Mouse (Mus musculus) myocyte (in vitro differentiated cells): ENCODE data around the gene Gnl2. TPM values are rescaled to one million over a fixed set of nuclear protein-coding genes. Genes with fewer than 3 reads are reported as not detected.

Experiments
- H3K27me3 ChIP-seq: one replicate; pipeline ENCODE4 v1.6.1; 2011; ENCODE audit not compliant: control insufficient read depth, insufficient read depth, insufficient read length
- H3K36me3 ChIP-seq: one replicate; pipeline ENCODE4 v1.6.1; 2011; ENCODE audit not compliant: control insufficient read depth, insufficient read depth
- H3K4me2 ChIP-seq: one replicate; pipeline ENCODE4 v1.6.1; 2011; ENCODE audit warnings: low read depth, control low read depth
- H3K4me3 ChIP-seq: one replicate; pipeline ENCODE4 v1.5.1; 2011; ENCODE audit warnings: mild to moderate bottlenecking, control low read depth, moderate library complexity
- H3K79me2 ChIP-seq: one replicate; pipeline ENCODE4 v1.6.1; 2011; ENCODE audit not compliant: control insufficient read depth, insufficient read depth
- H3ac ChIP-seq: one replicate; pipeline ENCODE4 v1.6.1; 2011; ENCODE audit not compliant: control insufficient read depth, insufficient read length
- CEBPB ChIP-seq: IDR thresholded peaks from 2 replicates; pipeline ENCODE4 v1.6.1; 2011; ENCODE audit warnings: mild to moderate bottlenecking, moderate library complexity; ENCODE audit not compliant: poor library complexity, insufficient read depth, severe bottlenecking
- E2F4 ChIP-seq: IDR thresholded peaks from one replicate; pipeline ENCODE4 v1.6.1; 2011; ENCODE audit warnings: mild to moderate bottlenecking, control low read depth, moderate library complexity; ENCODE audit not compliant: insufficient read depth
- MAX ChIP-seq: IDR thresholded peaks from one replicate; pipeline ENCODE4 v1.6.1; 2011; ENCODE audit warnings: low read depth, mild to moderate bottlenecking, control low read depth
- MYOD1 ChIP-seq, 3 experiments: IDR thresholded peaks; one replicate each; pipeline ENCODE4 v1.6.1; 2011; ENCODE audit warnings: control low read depth in 2 of 3, low read depth in 2 of 3, mild to moderate bottlenecking in 2 of 3, moderate library complexity in 1 of 3; ENCODE audit not compliant: insufficient read length in 2 of 3, control insufficient read depth in 1 of 3
- MYOG ChIP-seq, 3 experiments: IDR thresholded peaks; one replicate each; pipeline ENCODE4 v1.6.1; 2011; ENCODE audit warnings: control low read depth in 2 of 3, low read depth in 2 of 3, mild to moderate bottlenecking in 2 of 3; ENCODE audit not compliant: insufficient read length in 2 of 3, control insufficient read depth in 1 of 3, insufficient read depth in 1 of 3
- POLR2A ChIP-seq: IDR thresholded peaks from one replicate; pipeline ENCODE4 v1.6.1; 2011; ENCODE audit warnings: low read depth, mild to moderate bottlenecking, control low read depth, moderate library complexity; ENCODE audit not compliant: insufficient read length
- POLR2AphosphoS2 ChIP-seq: IDR thresholded peaks from one replicate; pipeline ENCODE4 v1.6.1; 2011; ENCODE audit warnings: low read depth, control low read depth; ENCODE audit not compliant: insufficient read length
- REST ChIP-seq: IDR thresholded peaks from one replicate; pipeline ENCODE4 v1.6.1; 2011; ENCODE audit warnings: mild to moderate bottlenecking, control low read depth, moderate library complexity; ENCODE audit not compliant: insufficient read depth, insufficient read length
- SRF ChIP-seq: IDR thresholded peaks from one replicate; pipeline ENCODE4 v1.6.1; 2011; ENCODE audit warnings: low read depth; ENCODE audit not compliant: control insufficient read depth, insufficient read length
- TCF12 ChIP-seq: IDR thresholded peaks from one replicate; pipeline ENCODE4 v1.6.1; 2011; ENCODE audit warnings: mild to moderate bottlenecking, control low read depth; ENCODE audit not compliant: poor library complexity, insufficient read depth, severe bottlenecking
- TCF3 ChIP-seq: IDR thresholded peaks from one replicate; pipeline ENCODE4 v1.6.1; 2011; ENCODE audit warnings: low read depth, control low read depth; ENCODE audit not compliant: insufficient read length
- USF1 ChIP-seq: IDR thresholded peaks from one replicate; pipeline ENCODE4 v1.6.1; 2011; ENCODE audit warnings: low read depth, mild to moderate bottlenecking, control low read depth, moderate library complexity
- polyA plus RNA-seq: library from polyadenylated mRNA; unstranded; fragments of >200 nt; fragmentation: generic; extraction: Trizol; gene quantifications from one replicate; pipeline ENCODE4 v1.2.1, GENCODE M21; 2012; ENCODE audit warnings: missing spikeins

The Gnl2 gene
- polyA plus RNA-seq, 1 experiment = 27.0 TPM

GRCm38 (mm10) chr4:125055385-125055784 is 39.0 kb downstream of the Gnl2 start:
- H3K36me3 ChIP-seq = peaks cover 30% of the 10 kb centered on the region

GRCm38 (mm10) chr4:125056476-125056875 is 40.1 kb downstream of the Gnl2 start:
- Histone ChIP-seq H3K36me3 (peaks cover 27% of the 10 kb centered on the region), H3K27me3 (no peaks in the 10 kb centered on the region), H3K4me3 (no peak overlapping the region), H3K79me2 (no peaks in the 10 kb centered on the region), H3K4me2 (no peak overlapping the region), H3ac (no peak overlapping the region)
- no peak for TF ChIP-seq TCF3
- no peak for TF ChIP-seq MYOG (IDR thresholded peaks at IDR 0.05; ENCODE audit: control insufficient read depth in 1 of 3, insufficient read depth in 1 of 3, insufficient read length in 2 of 3, low read depth in 2 of 3)

More at GRCm38 (mm10) chr4:125055385-125055784, 39.0 kb downstream of the Gnl2 start:
- Histone ChIP-seq H3K79me2 (no peaks in the 10 kb centered on the region), H3K27me3 (no peaks in the 10 kb centered on the region), H3K4me2 (no peak overlapping the region), H3ac (no peak overlapping the region), H3K4me3 (no peak overlapping the region)
- TF ChIP-seq POLR2AphosphoS2 (no peak), MAX (no peak), POLR2A (no peak), TCF3 (no peak), E2F4 (no peak), REST (no peak), CEBPB (no peak), SRF (no peak), MYOG (IDR thresholded peaks at IDR 0.05; ENCODE audit: control insufficient read depth in 1 of 3, insufficient read depth in 1 of 3, insufficient read length in 2 of 3, low read depth in 2 of 3) (no peak)

GRCm38 (mm10) chr4:125057273-125057672 is 40.9 kb downstream of the Gnl2 start:
- no peak overlapping the region for H3K4me3 ChIP-seq
- no peaks in the 10 kb centered on the region for H3K79me2 ChIP-seq
- H3K4me2 ChIP-seq = no peak overlapping the region
- TF ChIP-seq TCF3 (no peak), POLR2A (no peak), MYOG (IDR thresholded peaks at IDR 0.05; ENCODE audit: control insufficient read depth in 1 of 3, insufficient read depth in 1 of 3, insufficient read length in 2 of 3, low read depth in 2 of 3) (no peak), USF1 (no peak), REST (no peak), SRF (no peak), MAX (no peak), E2F4 (no peak), MYOD1 (IDR thresholded peaks at IDR 0.05; ENCODE audit: control insufficient read depth in 1 of 3, insufficient read length in 2 of 3, low read depth in 2 of 3) (no peak), POLR2AphosphoS2 (no peak), CEBPB (no peak), TCF12 (no peak)
- peaks cover 25% of the 10 kb centered on the region for H3K36me3 ChIP-seq
- no peaks in the 10 kb centered on the region for H3K27me3 ChIP-seq
- H3ac ChIP-seq = no peak overlapping the region

GRCm38 (mm10) chr4:125058033-125058432 is 41.6 kb downstream of the Gnl2 start:
- Histone ChIP-seq H3ac (no peak overlapping the region), H3K4me3 (no peak overlapping the region), H3K36me3 (peaks cover 21% of the 10 kb centered on the region), H3K27me3 (no peaks in the 10 kb centered on the region), H3K79me2 (no peaks in the 10 kb centered on the region), H3K4me2 (no peak overlapping the region)
- no peak for TF ChIP-seq SRF

GRCm38 (mm10) chr4:125059025-125059424 is 42.6 kb downstream of the Gnl2 start:
- Histone ChIP-seq H3K36me3 (peaks cover 11% of the 10 kb centered on the region), H3K27me3 (no peaks in the 10 kb centered on the region), H3K4me2 (no peak overlapping the region), H3K4me3 (no peak overlapping the region), H3ac (no peak overlapping the region), H3K79me2 (no peaks in the 10 kb centered on the region)
- TF ChIP-seq TCF3 (no peak), MYOD1 (IDR thresholded peaks at IDR 0.05; ENCODE audit: control insufficient read depth in 1 of 3, insufficient read length in 2 of 3, low read depth in 2 of 3) (no peak), POLR2AphosphoS2 (no peak), MYOG (IDR thresholded peaks at IDR 0.05; ENCODE audit: control insufficient read depth in 1 of 3, insufficient read depth in 1 of 3, insufficient read length in 2 of 3, low read depth in 2 of 3) (no peak), POLR2A (no peak), MAX (no peak), SRF (no peak), USF1 (no peak), REST (no peak), TCF12 (no peak), CEBPB (no peak), E2F4 (no peak)

GRCm38 (mm10) chr4:125063829-125064228 is 47.4 kb downstream of the Gnl2 start:
- H3ac ChIP-seq = no peak overlapping the region
- TF ChIP-seq TCF12 = no peak
- TF ChIP-seq POLR2A = no peak
- TF ChIP-seq MAX = no peak
- TF ChIP-seq CEBPB = no peak
- no peak for TF ChIP-seq SRF
- no peak for TF ChIP-seq REST
- TF ChIP-seq USF1 = no peak
- TF ChIP-seq POLR2AphosphoS2 = no peak
- TF ChIP-seq TCF3 = no peak
- TF ChIP-seq MYOG (IDR thresholded peaks at IDR 0.05; ENCODE audit: control insufficient read depth in 1 of 3, insufficient read depth in 1 of 3, insufficient read length in 2 of 3, low read depth in 2 of 3) = no peak
- no peak for TF ChIP-seq MYOD1 (IDR thresholded peaks at IDR 0.05; ENCODE audit: control insufficient read depth in 1 of 3, insufficient read length in 2 of 3, low read depth in 2 of 3)
- TF ChIP-seq E2F4 = no peak
- H3K27me3 ChIP-seq = no peaks in the 10 kb centered on the region
- H3K4me2 ChIP-seq = no peak overlapping the region
- H3K4me3 ChIP-seq = no peak overlapping the region
- peaks cover under 1% of the 10 kb centered on the region for H3K36me3 ChIP-seq
- peaks cover 20% of the 10 kb centered on the region for H3K79me2 ChIP-seq
